Mouse (Mus musculus) thymus, postnatal 14 days (tissue): ENCODE results near the gene Smg5.
"Not testable (repeated sequence)": the region's sequence is repeated elsewhere in the genome, so short reads cannot be mapped to it uniquely, and the experiment has no call there.

Experiments
- DNase-seq: peaks from one replicate; pipeline ENCODE4 v3.0.0; 2021

Smg5 gene

DNA sequence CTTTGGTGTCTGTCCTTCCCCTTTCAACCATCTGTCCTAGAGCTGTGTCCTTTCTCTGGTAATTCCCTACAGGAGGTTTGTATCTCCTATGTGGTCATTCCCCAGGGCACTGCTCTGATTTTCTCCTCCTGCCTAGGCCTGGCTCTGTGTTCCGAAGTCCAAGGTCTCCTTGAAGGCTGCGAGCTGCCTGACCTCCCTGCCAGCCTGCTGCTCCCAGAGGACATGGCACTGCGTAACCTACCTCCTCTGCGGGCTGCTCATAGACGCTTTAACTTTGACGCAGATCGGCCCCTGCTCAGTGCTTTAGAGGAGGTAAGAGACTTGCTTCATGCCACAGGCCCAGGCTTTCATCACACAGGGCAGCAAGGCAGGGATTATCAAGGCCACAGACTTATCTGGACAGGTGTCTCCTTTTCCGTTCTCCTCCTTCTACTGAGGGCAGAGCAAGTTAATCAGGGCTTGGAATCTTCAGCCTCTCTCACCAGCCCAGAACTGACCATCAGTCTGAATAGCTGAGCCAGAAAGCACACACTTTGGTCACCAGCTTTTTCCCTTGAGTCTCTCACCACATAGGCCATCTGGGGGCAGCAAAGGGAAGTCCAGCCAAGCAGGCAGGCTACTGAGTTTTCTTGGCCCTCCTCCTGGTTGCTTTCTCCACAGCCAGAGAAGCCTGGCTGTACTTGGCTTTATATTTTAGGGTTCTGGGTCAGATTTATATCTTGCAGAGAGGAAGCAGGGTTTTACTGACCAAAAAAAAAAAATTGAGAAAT lies 18.5 kb downstream of the Smg5 start:
- no peak for DNase-seq

GRCm38 (mm10) chr3:88359584-88359983 lies 23.5 kb downstream of the Smg5 start:
- no peak for DNase-seq

DNA sequence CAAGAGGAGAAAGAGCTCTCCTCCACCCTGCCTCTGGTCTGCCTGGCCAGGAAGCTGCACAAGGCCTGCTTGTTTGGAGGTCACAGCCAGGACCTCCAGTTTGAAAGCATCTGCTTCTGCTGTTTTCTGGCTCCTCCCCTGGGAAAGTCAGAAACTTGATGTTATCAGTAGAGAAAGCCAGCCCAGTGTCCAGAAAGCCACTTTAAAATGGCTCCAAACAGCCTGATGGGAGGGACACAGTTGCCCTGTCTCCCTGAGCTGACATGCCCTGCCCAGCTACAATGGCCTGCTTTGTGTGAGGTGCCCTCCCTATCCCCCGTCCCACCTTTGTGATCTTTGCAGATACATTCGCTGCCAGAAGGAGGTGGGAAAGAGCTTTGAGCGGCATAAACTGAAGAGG lies 23.9 kb downstream of the Smg5 start:
- DNase-seq, result peak; percentile 25

- DNase-seq, result peak; percentile 56
Measured at GRCm38 (mm10) chr3:88361096-88361495, 25.0 kb downstream of the Smg5 start.

DNA sequence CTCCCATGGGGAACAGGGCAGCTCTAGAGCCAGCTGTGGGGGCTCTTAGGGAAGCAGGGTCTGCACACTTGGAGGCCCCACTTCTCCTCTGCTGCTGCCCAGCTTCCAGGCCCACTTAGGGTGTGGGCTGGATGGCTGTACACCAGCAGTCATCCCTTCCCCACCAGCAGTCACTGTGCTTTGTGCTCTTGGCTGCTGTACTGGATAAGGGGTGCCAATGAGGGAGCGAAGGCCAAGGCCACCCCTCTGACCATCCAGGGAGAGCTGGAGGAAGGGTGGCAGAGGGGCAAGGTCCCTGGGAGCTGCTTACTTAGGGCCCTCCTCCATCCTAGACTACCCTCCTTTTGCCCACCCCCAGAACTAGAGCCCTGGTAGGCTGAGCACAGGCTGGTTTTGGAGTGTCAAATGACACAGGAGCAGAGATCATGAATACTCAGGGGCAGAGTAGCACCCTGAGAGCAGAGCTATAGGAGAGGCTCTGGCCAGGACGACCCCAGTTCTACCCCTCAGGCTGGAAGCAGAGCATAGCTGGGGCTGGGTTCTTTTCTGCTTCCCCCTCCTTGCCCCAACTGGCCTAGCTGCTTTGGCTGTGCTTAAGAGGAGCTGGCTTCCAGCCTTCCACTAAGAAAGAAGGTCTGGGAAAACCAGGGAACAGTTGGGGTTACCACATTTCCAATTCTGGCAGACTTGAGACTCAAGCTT lies 25.7 kb downstream of the Smg5 start:
- DNase-seq, result no peak

DNA sequence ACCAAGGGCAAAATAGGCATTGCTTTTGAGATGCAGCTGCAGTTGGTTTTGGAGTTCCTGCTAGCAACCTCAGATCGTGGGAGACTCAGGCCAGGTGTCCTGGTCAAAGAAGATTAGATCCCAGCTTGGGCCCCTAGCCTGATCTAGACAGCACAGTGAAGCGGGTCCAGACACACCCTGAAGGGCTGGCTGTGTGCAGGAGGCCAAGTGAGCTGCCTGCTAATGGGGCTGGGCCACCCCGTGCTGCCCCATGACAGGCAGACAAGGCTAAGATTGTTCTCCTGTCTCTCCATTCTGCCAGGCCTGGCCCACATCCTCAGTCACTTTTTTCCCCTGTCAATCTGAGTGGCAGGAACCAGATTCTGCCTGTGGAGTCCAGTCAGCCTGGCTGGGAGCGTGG lies 27.6 kb downstream of the Smg5 start:
- DNase-seq, result no peak

DNA sequence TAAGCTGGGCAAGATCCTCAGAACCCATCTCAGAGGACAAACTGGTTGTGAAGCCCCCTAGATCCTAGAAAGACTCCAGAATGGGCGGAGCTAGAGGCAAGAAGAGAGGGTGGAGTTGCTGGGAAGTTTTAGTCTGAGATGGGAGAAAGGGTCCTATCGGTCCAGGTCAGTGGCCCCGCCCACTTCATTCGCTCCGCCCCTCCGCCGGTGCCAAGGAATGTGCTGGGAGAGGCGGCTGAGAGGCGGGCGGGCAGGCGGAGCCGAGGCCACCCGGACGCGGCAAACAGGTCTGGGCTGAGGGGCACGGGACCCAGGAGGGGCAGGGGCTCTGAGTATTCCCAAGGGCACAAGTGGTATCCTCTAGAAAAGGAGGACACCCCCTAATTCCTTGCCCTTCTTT lies 28.3 kb downstream of the Smg5 start, which contains the start of gene Paqr6:
Gene Paqr6 (plus strand): TSS at position 248 of the 400 bp plus-strand sequence.
- no peak for DNase-seq

GRCm38 (mm10) chr3:88365705-88366361 lies 29.8 kb downstream of the Smg5 start:
- peak; percentile 27 for DNase-seq

DNA sequence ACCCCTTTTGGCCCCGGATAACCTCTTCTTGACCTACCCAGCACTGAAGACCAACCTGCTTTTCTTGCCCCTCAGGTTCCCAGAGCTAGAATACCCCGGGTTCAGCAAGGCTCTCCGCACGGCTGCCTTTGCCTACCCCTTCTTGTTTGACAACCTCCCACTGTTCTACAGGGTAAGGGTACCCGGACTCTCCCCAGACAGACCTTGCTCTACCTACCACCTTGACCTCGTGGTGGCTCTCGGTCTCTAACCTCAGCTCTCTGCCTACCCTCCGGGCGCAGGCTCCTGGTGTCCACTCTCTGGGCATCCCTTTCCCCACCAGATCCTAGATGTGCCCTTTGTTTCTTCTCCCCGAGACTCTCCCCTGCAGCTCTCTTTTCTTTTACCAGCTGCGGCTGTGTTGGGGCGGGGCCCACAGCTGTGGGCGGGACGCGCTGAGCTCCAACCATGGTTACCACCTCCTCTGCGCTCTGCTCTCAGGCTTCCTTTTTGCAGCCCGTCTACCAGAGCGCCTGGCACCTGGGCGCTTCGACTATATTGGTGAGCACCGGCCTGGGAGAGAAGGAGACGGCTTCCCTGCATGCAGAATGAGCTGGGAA lies 30.9 kb downstream of the Smg5 start:
- DNase-seq, result peak; percentile 88

GRCm38 (mm10) chr3:88367517-88367916 lies 31.5 kb downstream of the Smg5 start:
- not testable (repeated sequence) for DNase-seq

GRCm38 (mm10) chr3:88368511-88368910 lies 32.5 kb downstream of the Smg5 start:
- DNase-seq, result not testable (repeated sequence)

GRCm38 (mm10) chr3:88372643-88373042 lies 36.6 kb downstream of the Smg5 start, which contains the start of gene Bglap3:
TSS of gene Bglap3 (minus strand) at chr3:88372743.
- DNase-seq, result not testable (repeated sequence)

GRCm38 (mm10) chr3:88375750-88376626 lies 39.9 kb downstream of the Smg5 start:
- DNase-seq, result peak; percentile 71

DNA sequence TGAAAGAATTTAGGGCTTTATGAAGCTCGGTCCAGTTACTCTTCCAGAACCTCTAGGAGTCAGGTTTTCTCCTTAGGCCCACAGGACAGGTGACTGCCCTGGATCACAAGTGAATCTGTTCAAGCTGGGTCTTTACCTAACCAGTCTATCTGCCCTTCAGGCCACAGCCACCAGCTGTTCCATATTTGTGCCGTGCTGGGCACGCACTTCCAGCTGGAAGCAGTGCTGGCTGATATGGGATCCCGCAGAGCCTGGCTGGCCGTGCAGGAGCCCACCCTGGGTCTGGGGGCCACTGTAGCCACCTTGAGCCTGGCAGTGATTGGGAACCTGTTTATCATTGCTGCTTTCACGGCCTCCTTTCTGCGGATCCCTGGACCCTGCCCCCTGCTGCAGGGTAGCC lies 40.6 kb downstream of the Smg5 start:
- DNase-seq, result not testable (repeated sequence)

- DNase-seq, result not testable (repeated sequence)
Measured at GRCm38 (mm10) chr3:88378599-88378998, 42.5 kb downstream of the Smg5 start, which contains the start of gene Bglap2. TSS of gene Bglap2 (minus strand) at chr3:88378699.

DNA sequence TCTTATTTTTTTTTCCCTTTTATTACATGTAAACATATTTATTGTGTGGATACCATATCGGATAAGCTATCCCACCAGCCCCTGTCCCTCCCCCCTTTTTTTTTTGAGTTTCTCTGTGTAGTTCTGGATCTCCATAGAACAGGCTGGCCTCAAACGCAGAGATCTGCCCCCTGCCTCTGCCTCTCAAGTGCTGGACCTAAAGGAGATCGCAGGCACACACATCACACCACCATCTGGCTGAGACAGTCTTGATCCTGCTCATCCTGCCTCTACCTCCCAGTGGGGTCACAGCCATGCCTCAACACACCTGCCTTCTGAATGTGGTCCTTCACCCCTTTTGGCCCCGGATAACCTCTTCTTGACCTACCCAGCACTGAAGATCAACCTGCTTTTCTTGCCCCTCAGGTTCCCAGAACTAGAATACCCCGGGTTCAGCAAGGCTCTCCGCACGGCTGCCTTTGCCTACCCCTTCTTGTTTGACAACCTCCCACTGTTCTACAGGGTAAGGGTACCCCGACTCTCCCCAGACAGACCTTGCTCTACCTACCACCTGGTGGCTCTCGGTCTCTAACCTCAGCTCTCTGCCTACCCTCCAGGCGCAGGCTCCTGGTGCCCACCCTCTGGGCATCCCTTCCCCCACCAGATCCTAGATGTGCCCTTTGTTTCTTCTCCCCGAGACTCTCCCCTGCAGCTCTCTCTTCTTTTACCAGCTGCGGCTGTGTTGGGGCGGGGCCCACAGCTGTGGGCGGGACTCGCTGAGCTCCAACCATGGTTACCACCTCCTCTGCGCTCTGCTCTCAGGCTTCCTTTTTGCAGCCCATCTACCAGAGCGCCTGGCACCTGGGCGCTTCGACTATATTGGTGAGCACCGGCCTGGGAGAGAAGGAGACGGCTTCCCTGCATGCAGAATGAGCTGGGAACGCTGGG lies 45.6 kb downstream of the Smg5 start:
- peak; percentile 83 for DNase-seq

- DNase-seq, result not testable (repeated sequence)
Measured at GRCm38 (mm10) chr3:88382383-88382782, 46.3 kb downstream of the Smg5 start.

DNA sequence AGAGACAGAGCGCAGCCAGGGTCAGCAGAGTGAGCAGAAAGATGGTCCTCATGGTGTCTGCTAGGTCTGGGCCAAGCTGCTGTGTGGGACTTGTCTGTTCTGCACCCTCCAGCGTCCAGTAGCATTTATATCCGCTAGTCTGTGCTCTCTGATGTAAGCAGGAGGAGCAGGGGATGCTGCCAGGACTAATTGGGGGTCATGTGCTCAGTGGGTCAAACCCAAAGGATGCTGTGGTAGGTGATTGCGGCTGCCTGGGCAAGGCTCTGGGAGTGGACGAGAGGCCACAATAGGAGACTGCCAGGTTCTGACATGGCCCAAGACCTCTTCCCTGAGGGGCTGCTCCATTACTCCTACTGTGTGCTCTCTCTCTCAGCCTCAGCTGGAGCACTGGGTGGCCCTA lies 48.3 kb downstream of the Smg5 start, which contains the start of gene Bglap:
Gene Bglap (minus strand): TSS at position 101 of the 400 bp plus-strand sequence.
- DNase-seq, result no peak

- DNase-seq, result no peak
Measured at GRCm38 (mm10) chr3:88393776-88394375, 57.8 kb downstream of the Smg5 start.

GRCm38 (mm10) chr3:88395288-88395687 lies 59.2 kb downstream of the Smg5 start:
- DNase-seq, result no peak
